Mouse (Mus musculus) ES-E14 (cell line): ENCODE results near the gene Cacng2.

Source experiments
- HCFC1 ChIP-seq: IDR thresholded peaks from 2 replicates; pipeline ENCODE4 v1.6.1; 2012; ENCODE audit warnings: low read length, inconsistent platforms, borderline replicate concordance; ENCODE audit not compliant: insufficient read depth
- ZC3H11A ChIP-seq: IDR thresholded peaks from 2 replicates; pipeline ENCODE4 v1.6.1; 2012; ENCODE audit warnings: low read depth, mild to moderate bottlenecking, inconsistent platforms, low read length, borderline replicate concordance

- TF ChIP-seq ZC3H11A (no peak), HCFC1 (no peak)
Observed at GRCm38 (mm10) chr15:78164466-78164865, 44.6 kb upstream of the Cacng2 start.
